Mouse (Mus musculus): ENCODE measurements at regions not wholly inside any gene's neighbourhood (a gene's known extent, or its start where the extent isn't known, plus 50 kb on each side); places are given as distances from the start of the nearest gene placed in this dataset.

DNA sequence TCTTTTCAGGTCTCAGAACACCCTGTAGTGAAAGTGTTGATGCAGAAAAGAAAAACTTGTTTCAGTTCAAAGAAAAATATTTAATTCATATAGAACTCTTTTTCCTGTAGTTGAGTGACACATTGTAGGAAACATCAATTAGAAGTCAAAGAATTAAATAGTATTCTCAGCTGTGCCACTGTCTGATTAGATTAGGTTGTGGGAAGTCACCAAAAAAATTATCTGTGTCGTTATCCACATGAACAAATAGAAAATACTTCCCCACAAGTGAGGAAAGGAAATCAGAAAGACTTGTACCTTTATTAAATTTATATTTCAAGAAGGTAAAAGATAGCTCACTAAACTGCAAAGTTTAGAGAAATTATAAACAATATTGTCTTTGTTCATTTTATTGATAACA lies 71.4 kb upstream of the Edil3 start:
- TF ChIP-seq CTCF (conservative IDR thresholded peaks at IDR 0.05; ENCODE audit: low read length) (no peak), NANOG (IDR thresholded peaks at IDR 0.05; ENCODE audit: borderline replicate concordance, low read length) (no peak), POU5F1 (IDR thresholded peaks at IDR 0.05; ENCODE audit: borderline replicate concordance, low read length) (no peak)

All from E14TG2a.4 (cell line).